Mouse (Mus musculus): ENCODE data around the gene Grap.

DNA sequence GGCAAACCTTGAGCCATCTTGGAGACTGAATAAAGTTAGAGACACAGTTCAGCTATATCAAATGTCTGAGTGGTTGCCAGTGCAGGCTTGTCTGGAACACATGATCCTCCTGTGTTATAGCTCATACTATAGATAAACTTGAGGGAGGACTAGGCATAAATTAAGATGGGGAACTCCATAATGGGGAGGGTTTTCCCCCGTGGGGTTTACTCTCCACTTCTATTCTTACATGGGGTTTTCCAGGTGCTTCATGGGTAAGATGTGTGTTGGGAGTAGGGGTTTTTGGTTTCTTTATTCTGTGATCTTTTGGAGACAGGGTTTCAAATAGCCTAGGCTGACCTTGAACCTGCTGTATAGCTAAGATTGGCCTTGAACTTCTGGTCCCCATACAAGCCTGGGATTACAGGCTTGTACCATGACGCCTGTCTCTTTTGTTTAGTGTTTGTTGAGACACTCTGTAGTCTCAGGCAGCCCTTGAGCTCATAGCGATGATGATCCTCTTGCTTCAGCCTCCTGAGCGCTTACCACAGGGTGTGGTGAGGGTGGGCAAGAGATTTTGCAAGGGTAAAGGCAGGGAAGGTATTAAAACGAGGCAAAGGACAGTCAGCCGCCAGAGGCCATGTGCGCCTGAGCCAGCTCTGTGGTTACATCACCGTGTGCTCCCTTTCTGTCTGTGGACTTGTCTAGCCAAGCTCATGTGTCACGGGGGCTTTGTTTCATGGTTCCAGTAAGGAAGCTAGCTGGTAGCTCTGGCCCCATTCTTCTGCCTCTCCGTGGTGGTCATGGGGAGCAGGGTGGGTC lies 5.8 kb upstream of the Grap start:
- no peak for TF ChIP-seq CTCF (IDR thresholded peaks at IDR 0.05)
- TF ChIP-seq EP300 (IDR thresholded peaks at IDR 0.05), result no peak
